Comparison of ENCODE assay signal across 24 mouse cellular contexts in the genomic region with DNA sequence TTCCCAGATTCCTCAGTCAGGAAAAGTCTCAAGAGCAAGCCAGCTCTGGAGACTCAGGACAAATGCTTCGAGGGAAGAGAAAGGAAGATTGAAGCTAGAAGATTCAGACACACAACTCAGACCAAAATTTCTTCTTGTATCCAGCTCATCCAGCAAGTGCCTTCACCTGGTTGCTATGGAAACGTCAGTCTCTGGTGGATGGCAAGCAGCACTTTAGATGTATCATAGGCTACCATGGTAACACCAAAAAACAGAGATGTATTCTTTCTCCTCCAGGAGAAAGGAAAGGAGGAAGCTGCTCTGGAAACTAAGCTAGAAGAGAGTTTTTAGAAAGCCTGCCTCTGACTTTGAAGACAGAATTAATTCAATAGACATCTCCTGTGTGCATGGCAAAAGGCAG. TPM values are rescaled to one million over a fixed set of nuclear protein-coding genes. Genes with fewer than 3 reads are reported as not detected.
"Had no signal": no experiment of that assay in that cellular context is flagged by ENCODE, and none has a peak within 500 bp of the region (broad histone marks: within the 10 kb centered on the region; RNA-seq: fewer than 3 reads in every experiment).

No protein-coding gene starts in this region.

- H3K36me3 ChIP-seq: intestine, embryonic 15.5 days; kidney, embryonic 15.5 days; limb, embryonic 12.5 days; limb, embryonic 15.5 days; neural tube, embryonic 13.5 days; stomach, embryonic 15.5 days had no signal

- H3K27me3 ChIP-seq: intestine, embryonic 15.5 days; kidney, embryonic 15.5 days; limb, embryonic 12.5 days; limb, embryonic 15.5 days; neural tube, embryonic 13.5 days; stomach, embryonic 15.5 days had no signal

- H3K4me2 ChIP-seq: intestine, embryonic 15.5 days; kidney, embryonic 15.5 days; limb, embryonic 12.5 days; limb, embryonic 15.5 days; liver, embryonic 11.5 days; lung, embryonic 14.5 days; neural tube, embryonic 13.5 days; stomach, embryonic 15.5 days had no signal

- H3K9ac ChIP-seq: intestine, embryonic 15.5 days; kidney, embryonic 15.5 days; limb, embryonic 12.5 days; limb, embryonic 15.5 days; liver, embryonic 14.5 days; liver, postnatal 0 days; lung, embryonic 14.5 days; neural tube, embryonic 13.5 days; stomach, embryonic 15.5 days had no signal

- H3K4me3 ChIP-seq: intestine, embryonic 15.5 days; kidney, embryonic 15.5 days; limb, embryonic 12.5 days; limb, embryonic 15.5 days; myocyte; neural tube, embryonic 13.5 days; stomach, embryonic 15.5 days had no signal

- DNase-seq: kidney, adult 11 months; kidney, adult 8-10 months; kidney, postnatal 10 days; kidney, postnatal 4 days; left cerebral cortex, postnatal 4 days; liver, postnatal 0 days; lung, embryonic 14.5 days; retina, postnatal 1 day; right cerebral cortex, postnatal 25 days; spleen, adult 18-20 months; thymus, postnatal 25 days had no signal

- H3K27ac ChIP-seq: intestine, embryonic 15.5 days; kidney, embryonic 15.5 days; limb, embryonic 12.5 days; limb, embryonic 15.5 days; liver, embryonic 14.5 days; macrophage; neural tube, embryonic 13.5 days; stomach, embryonic 15.5 days had no signal

- H3K9me3 ChIP-seq: intestine, embryonic 15.5 days; kidney, embryonic 15.5 days; limb, embryonic 12.5 days; limb, embryonic 15.5 days; neural tube, embryonic 13.5 days; stomach, embryonic 15.5 days had no signal

- ATAC-seq: intestine, embryonic 15.5 days; liver, postnatal 0 days; lung, postnatal 0 days had no signal

- H3K4me1 ChIP-seq: intestine, embryonic 15.5 days; kidney, embryonic 15.5 days; limb, embryonic 12.5 days; limb, embryonic 15.5 days; neural tube, embryonic 13.5 days; stomach, embryonic 15.5 days had no signal

RNA-seq across cellular contexts. Expression of a gene that starts 11.8 kb away (rescaled TPM):
- total RNA-seq: megakaryocyte, adult 5-6 weeks; monocyte, adult 5-6 weeks had no signal
- polyA plus RNA-seq: macrophage had no signal

RNA-seq across cellular contexts. Expression of a gene that starts 56.3 kb away (rescaled TPM):
- total RNA-seq: monocyte, adult 5-6 weeks had no signal
